Mouse (Mus musculus): ENCODE results near the gene Ddc. TPM values are rescaled to one million over a fixed set of nuclear protein-coding genes. Genes with fewer than 3 reads are reported as not detected.

Gene Ddc
- total RNA-seq, 1 experiment from 2014 or later: not detected

GRCm38 (mm10) chr11:11923900-11924299 lies 26.0 kb upstream of the Ddc start:
- ATAC-seq (replicated peaks in 1 of 2; ENCODE audit: insufficient read depth in 1 of 2, low FRiP score in 2 of 2, low TSS enrichment in 1 of 2, low read depth in 1 of 2, poor library complexity in 2 of 2, severe bottlenecking in 2 of 2): no peak

DNA sequence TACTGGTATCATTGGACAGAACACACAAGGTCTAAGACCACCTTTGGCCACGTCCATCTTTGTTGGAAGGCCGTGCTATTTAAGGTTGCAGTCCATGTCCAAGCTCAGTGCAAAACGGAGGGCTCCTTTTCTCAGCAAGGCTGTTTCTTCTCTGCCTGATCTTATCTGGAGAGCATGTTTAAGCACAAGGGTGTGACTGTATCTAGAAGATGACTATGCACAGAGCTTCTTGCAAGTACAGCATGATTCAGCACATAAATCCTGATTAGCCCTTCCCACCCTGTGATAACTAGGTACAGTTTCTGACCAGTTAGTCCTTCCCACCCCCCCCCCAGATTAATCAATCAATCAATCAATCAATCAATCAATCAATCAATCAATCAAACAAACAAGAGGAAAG lies 25.4 kb upstream of the Ddc start:
- ATAC-seq (replicated peaks in 1 of 2; ENCODE audit: insufficient read depth in 1 of 2, low FRiP score in 2 of 2, low TSS enrichment in 1 of 2, low read depth in 1 of 2, poor library complexity in 2 of 2, severe bottlenecking in 2 of 2): no peak; a peak in 1 of 4 replicates

- ATAC-seq (replicated peaks in 1 of 2; ENCODE audit: insufficient read depth in 1 of 2, low FRiP score in 2 of 2, low TSS enrichment in 1 of 2, low read depth in 1 of 2, poor library complexity in 2 of 2, severe bottlenecking in 2 of 2): no peak
Measured at GRCm38 (mm10) chr11:11922106-11922505, 24.2 kb upstream of the Ddc start.

DNA sequence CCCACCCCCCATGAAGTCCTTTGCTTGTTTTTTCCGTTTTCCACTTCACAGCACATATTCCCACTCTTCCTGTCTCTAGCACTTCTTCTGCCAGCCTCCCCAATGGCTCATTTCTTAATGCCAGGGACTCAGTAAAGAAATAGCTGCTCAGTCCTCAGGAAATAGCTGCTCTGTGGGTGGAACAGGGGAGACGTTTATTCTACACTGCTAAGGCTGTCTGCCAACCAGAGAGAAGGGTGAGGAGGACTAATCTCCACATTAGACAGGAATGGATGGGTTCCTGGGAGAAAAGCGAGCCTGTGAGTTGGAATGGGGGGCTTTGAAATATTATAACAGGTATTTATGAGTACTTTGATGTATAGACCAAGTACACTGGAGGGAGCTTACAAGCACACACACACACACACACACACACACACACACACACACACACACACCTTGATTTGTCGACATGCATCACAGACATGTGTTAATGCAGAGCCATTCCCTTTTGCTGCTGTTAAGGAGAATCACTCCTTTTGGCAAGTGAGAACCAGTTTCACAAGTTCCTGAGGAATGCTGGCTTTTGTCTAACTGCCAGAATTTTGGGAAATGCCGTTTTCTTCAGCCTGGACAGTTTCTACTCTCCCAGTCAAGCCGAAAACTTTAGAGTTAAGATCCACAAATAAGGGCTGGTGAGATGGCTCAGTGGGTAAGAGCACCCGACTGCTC lies 9.9 kb upstream of the Ddc start:
- no peak for ATAC-seq (replicated peaks in 1 of 2; ENCODE audit: insufficient read depth in 1 of 2, low FRiP score in 2 of 2, low TSS enrichment in 1 of 2, low read depth in 1 of 2, poor library complexity in 2 of 2, severe bottlenecking in 2 of 2)

DNA sequence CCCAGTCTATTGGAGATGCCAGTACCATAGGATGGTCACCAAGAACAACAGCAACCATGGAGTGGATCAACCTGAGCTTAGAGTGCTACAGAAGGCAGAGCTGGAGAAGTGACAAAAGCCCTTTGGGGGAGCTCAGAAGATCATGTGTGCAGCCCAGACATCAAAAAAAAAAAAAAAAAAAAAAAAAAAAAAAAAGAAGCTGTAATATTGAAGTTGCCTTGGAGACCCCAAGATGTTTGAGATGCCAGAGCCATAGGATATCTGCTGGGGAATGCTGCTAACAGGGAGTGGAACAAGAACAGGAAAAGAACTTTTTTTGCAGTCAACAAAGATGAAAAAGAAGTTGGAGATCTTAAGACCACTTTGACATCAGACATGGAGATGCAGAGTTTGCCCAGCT lies 7.6 kb upstream of the Ddc start:
- no peak for ATAC-seq (replicated peaks in 1 of 2; ENCODE audit: insufficient read depth in 1 of 2, low FRiP score in 2 of 2, low TSS enrichment in 1 of 2, low read depth in 1 of 2, poor library complexity in 2 of 2, severe bottlenecking in 2 of 2)

DNA sequence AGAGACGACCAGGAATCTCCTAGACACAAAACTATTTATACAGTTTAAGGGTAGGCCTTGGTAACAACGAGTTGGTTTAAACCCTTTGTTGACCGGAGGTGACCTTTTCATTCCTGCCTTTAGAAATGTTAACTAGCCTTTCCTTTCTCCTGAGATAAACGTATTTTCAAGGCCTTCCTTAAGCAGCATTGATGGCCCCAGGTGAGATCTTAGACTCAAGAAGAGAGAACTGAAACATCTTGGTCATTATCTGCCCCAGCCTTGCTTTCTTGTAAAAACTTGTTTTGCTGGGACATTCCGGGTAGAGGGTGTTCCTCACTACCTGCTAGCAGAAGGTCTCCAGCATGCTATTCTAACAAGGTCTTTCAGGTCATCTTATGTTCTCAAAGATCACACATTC lies 7.1 kb upstream of the Ddc start:
- no peak for ATAC-seq (replicated peaks in 1 of 2; ENCODE audit: insufficient read depth in 1 of 2, low FRiP score in 2 of 2, low TSS enrichment in 1 of 2, low read depth in 1 of 2, poor library complexity in 2 of 2, severe bottlenecking in 2 of 2)

- ATAC-seq (replicated peaks in 1 of 2; ENCODE audit: insufficient read depth in 1 of 2, low FRiP score in 2 of 2, low TSS enrichment in 1 of 2, low read depth in 1 of 2, poor library complexity in 2 of 2, severe bottlenecking in 2 of 2): no peak
Measured at GRCm38 (mm10) chr11:11901509-11901908, 3.6 kb upstream of the Ddc start.

DNA sequence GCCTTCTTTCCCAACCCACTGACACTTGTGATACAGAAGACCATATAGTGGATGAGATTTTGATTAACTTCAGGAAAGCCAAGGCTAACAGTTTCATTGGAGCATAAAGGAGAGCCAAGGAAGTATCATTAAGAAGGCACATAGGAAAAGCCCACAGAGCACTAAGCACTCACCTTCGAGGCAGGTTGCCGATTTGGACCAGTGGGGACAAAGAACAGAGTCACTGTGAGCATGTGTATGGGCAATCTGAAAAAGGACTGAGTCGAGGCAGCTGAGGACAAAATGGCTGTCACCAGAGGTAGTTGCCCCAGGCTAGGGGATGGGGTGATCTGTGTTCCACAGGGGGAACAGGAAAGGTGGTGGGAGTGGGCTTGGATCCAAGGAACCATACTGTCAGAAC lies 552 bp upstream of the Ddc start:
- ATAC-seq (replicated peaks in 1 of 2; ENCODE audit: insufficient read depth in 1 of 2, low FRiP score in 2 of 2, low TSS enrichment in 1 of 2, low read depth in 1 of 2, poor library complexity in 2 of 2, severe bottlenecking in 2 of 2): no peak

DNA sequence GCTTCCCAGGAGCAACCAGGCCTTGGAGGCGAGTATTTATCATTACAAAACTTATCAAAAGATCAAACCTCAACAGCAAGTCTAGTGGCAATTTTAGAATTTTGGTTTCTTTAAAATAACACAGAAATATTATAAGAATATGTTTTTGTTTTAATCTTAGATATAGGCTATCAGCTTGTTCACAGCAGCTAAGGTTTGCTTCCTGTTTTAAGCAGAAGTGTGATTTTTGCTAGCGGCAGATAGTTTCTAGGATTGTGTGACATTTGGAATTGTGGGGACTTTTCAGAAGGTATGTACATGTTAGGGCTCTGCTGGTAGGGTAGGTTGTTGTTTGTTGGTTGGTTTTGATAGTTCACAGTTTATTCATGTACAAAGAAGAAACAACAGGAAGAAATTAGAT lies 2.5 kb downstream of the Ddc start:
- no peak for ATAC-seq (replicated peaks in 1 of 2; ENCODE audit: insufficient read depth in 1 of 2, low FRiP score in 2 of 2, low TSS enrichment in 1 of 2, low read depth in 1 of 2, poor library complexity in 2 of 2, severe bottlenecking in 2 of 2)

DNA sequence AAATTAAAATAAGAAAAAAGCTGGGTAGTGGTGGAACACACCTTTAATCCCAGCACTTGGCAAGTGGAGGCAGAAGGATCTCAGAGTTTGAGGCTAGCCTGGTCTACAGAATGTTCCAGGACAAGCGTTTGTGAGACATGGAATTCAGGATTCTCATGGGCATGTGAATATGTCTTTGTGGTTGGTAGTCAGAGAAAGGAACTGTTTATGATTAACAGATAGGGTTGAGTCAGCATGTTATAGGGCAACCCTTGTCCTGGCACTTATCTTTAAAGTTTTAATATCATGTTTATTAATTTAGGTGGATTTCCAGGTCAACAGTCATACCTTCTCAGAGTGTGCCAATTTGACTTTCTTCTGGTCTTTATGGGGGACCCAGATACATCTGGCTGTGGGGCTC lies 4.2 kb downstream of the Ddc start:
- no peak for ATAC-seq (replicated peaks in 1 of 2; ENCODE audit: insufficient read depth in 1 of 2, low FRiP score in 2 of 2, low TSS enrichment in 1 of 2, low read depth in 1 of 2, poor library complexity in 2 of 2, severe bottlenecking in 2 of 2)

GRCm38 (mm10) chr11:11892993-11893602 lies 4.8 kb downstream of the Ddc start:
- ATAC-seq (replicated peaks in 1 of 2; ENCODE audit: insufficient read depth in 1 of 2, low FRiP score in 2 of 2, low TSS enrichment in 1 of 2, low read depth in 1 of 2, poor library complexity in 2 of 2, severe bottlenecking in 2 of 2): no peak

DNA sequence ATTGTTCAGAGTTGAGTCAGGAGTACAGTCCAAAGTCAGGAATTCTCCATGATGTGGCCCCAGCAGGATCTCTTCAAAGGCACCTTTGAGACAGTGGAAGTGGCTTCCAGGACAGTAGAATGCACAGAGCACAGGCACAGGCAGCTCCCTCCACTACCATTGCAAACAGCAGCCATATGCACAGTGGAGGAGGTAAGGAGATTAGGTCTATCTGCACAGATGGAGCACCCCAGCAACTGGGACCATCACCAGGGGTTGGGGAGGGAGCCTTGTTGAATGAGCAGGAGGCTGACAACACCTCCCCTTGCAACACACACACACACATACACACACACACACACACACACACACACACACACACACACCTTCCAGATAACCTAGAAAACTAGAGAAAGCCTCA lies 6.1 kb downstream of the Ddc start:
- no peak for ATAC-seq (replicated peaks in 1 of 2; ENCODE audit: insufficient read depth in 1 of 2, low FRiP score in 2 of 2, low TSS enrichment in 1 of 2, low read depth in 1 of 2, poor library complexity in 2 of 2, severe bottlenecking in 2 of 2)

DNA sequence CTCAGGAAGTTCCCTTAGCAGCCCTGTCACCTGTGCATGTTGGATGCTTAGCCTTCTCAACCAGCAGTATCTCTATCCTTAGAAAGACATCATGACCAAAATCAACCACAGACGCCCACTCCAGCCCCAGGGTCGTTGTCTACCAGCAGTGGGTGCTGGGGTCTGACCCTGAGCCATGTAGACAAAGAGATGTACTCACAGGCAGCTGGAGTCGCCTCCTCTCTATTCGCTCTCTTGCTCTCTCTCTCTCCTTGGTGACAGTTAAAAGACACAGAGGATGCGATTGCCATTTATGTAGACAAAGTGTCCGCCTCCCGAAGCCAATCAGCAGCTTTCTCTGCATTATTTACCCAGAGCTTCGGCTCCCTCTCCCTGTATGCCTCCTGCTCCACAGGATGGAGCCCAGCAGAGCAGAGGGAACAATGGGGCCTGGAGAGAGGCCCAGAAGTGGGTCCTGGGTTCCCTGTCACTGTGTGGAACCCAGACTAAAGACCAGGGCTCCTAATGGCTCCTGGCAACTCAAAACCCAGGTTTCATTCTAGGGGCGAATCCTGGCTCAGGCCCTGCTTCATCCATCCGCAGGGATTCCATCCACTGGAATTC lies 7.7 kb downstream of the Ddc start:
- ATAC-seq (replicated peaks in 1 of 2; ENCODE audit: insufficient read depth in 1 of 2, low FRiP score in 2 of 2, low TSS enrichment in 1 of 2, low read depth in 1 of 2, poor library complexity in 2 of 2, severe bottlenecking in 2 of 2): no peak

DNA sequence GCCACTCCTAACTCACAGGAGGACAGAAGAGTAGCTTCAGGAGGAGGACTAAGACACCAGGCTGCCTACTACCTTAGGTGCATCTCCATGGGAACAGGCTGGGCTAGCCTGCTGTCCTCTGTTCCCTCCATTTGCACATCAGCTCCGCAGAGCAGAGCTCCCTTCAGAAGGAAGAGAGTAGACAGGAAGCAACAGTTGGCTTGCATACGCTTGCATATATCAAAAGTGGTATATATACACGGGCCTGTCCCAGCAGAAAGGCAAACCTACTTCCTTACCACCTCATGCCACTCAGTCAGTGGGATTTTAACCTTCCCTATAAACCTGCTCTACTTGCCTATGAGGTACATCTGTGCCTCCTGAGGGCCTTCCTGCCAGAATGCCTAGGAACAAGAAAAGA lies 9.2 kb downstream of the Ddc start:
- no peak for ATAC-seq (replicated peaks in 1 of 2; ENCODE audit: insufficient read depth in 1 of 2, low FRiP score in 2 of 2, low TSS enrichment in 1 of 2, low read depth in 1 of 2, poor library complexity in 2 of 2, severe bottlenecking in 2 of 2)

DNA sequence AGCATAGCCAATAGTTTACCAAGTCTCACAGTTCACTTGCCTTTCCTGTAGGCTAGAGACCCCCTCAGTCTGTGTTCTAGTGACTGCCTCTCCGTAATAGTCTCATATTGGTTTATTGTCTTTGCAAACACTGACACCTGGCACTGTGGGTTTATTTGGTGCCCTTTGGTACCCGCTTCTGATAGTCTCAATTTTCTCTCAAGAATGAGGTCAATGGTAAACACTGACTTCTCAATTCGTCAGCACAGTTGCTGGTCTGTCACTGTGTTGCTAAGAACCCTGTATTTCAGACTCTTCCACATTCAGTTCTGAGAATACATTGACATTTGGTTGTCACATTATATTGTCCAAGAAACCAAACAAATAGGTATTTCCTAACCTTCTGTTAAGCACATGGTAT lies 9.9 kb downstream of the Ddc start:
- ATAC-seq (replicated peaks in 1 of 2; ENCODE audit: insufficient read depth in 1 of 2, low FRiP score in 2 of 2, low TSS enrichment in 1 of 2, low read depth in 1 of 2, poor library complexity in 2 of 2, severe bottlenecking in 2 of 2): no peak

- peak; percentile 87 to 91 for ATAC-seq (replicated peaks in 1 of 2; ENCODE audit: insufficient read depth in 1 of 2, low FRiP score in 2 of 2, low TSS enrichment in 1 of 2, low read depth in 1 of 2, poor library complexity in 2 of 2, severe bottlenecking in 2 of 2)
Measured at GRCm38 (mm10) chr11:11886403-11886998, 11.4 kb downstream of the Ddc start.

- no peak for ATAC-seq (replicated peaks in 1 of 2; ENCODE audit: insufficient read depth in 1 of 2, low FRiP score in 2 of 2, low TSS enrichment in 1 of 2, low read depth in 1 of 2, poor library complexity in 2 of 2, severe bottlenecking in 2 of 2)
Measured at GRCm38 (mm10) chr11:11885921-11886320, 12.0 kb downstream of the Ddc start.

GRCm38 (mm10) chr11:11885246-11885643 lies 12.7 kb downstream of the Ddc start:
- no peak for ATAC-seq (replicated peaks in 1 of 2; ENCODE audit: insufficient read depth in 1 of 2, low FRiP score in 2 of 2, low TSS enrichment in 1 of 2, low read depth in 1 of 2, poor library complexity in 2 of 2, severe bottlenecking in 2 of 2)
